Mouse (Mus musculus) testis, postnatal 10 days (tissue): ENCODE measurements around the gene Pdik1l.
"Not testable (repeated sequence)": the region's sequence is repeated elsewhere in the genome, so short reads cannot be mapped to it uniquely, and the experiment has no call there.

Experiments used
- DNase-seq: peaks from one replicate; pipeline ENCODE4 v3.0.0; 2021; ENCODE audit warnings: low spot score

Pdik1l gene

DNA sequence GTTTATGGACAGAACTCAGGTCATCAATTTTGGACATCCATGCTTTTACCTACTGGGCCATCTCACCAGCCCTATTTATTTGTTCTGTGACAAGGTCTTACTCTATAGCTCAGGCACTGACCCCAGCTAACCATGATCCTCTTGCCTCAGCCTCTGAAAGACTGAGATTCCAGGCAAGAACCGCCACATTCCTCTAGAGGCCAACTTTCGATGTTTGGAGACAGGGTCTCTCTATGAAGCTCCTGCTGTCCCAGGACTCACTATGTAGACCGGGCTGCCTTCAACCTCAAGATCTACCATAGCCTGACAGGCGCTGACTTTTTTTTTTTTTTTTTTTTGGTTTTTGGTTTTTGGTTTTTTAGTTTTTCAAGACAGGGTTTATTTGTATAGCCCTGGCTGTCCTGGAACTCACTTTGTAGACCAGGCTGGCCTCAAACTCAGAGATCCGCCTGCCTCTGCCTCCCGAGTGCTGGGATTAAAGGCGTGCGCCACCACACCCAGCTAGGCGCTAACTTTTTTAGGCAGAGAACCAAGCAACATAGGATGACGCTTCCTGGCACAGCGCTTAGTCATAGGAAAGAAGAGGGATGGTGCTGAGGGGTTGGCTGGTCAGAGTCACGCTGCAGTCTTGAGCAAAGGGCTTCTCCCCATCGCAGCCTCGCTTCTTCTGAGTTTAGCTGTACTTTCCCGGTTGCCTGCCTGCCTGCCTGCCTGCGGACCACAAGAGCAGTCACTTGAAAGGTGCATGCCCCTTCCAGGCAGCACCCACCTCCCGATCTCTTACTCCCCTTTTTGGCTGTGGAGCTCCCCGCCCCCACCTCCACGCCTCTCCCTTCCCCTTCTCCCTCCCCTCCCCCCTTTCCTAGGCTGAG lies 11.2 kb upstream of the Pdik1l start:
- DNase-seq = no peak

- peak; percentile 28 for DNase-seq
Observed at GRCm38 (mm10) chr4:134297369-134297768, 9.7 kb upstream of the Pdik1l start.

DNA sequence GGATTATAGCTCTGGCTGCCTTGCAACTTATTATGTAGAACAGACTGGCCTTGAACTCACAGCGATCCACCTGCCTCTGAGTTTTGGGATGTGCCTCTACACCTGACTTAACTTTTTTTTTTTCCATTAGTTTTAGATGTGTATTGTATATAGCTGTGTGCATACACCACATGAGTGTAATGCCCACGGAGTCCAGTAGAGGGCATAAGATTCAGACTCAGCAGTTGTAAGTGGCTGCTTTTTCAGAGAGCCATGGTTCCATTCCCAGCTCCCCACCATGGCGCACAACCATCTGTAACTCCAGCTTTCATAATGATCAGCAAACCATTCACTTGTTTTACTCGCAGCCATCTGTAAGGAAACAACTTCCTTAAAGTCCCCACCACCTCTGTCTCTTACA lies 8.8 kb upstream of the Pdik1l start:
- peak; percentile 46 for DNase-seq

GRCm38 (mm10) chr4:134296096-134296495 lies 8.4 kb upstream of the Pdik1l start:
- peak; percentile 30 for DNase-seq

DNA sequence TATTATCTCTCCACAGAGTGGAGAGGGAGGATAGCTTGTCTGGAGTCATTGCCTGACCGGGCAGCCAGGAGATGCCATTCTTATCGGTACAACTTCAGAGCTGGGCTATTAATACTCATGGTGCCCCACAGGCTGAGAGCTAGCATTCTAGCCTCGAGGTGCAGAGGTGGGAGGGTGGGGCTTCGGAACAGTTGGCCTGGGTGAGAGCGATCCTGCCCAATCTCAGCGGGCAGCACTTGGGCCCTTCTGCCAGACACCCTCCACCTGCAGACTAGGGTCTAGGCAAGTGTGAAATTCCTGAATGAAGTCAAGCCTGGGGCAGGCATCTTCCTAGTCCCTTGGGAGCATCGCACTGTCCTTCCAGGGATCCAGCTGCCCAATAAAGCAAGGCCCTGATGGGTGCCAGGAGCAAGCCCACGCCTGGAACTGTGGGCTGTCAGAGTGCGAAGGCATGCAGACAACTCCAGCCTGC lies 6.0 kb upstream of the Pdik1l start:
- DNase-seq = no peak

GRCm38 (mm10) chr4:134293061-134293691 lies 5.5 kb upstream of the Pdik1l start:
- DNase-seq = no peak

GRCm38 (mm10) chr4:134292067-134292466 lies 4.4 kb upstream of the Pdik1l start:
- DNase-seq = peak; percentile 89

GRCm38 (mm10) chr4:134288397-134289256 lies 932 bp upstream of the Pdik1l start:
- no peak for DNase-seq

GRCm38 (mm10) chr4:134287168-134287564 lies 529 bp downstream of the Pdik1l start:
- peak; percentile 99 for DNase-seq

GRCm38 (mm10) chr4:134286226-134287167 lies 1.2 kb downstream of the Pdik1l start:
- peak; percentile 68 for DNase-seq

- DNase-seq = no peak
Observed at GRCm38 (mm10) chr4:134284942-134285341, 2.8 kb downstream of the Pdik1l start.

DNA sequence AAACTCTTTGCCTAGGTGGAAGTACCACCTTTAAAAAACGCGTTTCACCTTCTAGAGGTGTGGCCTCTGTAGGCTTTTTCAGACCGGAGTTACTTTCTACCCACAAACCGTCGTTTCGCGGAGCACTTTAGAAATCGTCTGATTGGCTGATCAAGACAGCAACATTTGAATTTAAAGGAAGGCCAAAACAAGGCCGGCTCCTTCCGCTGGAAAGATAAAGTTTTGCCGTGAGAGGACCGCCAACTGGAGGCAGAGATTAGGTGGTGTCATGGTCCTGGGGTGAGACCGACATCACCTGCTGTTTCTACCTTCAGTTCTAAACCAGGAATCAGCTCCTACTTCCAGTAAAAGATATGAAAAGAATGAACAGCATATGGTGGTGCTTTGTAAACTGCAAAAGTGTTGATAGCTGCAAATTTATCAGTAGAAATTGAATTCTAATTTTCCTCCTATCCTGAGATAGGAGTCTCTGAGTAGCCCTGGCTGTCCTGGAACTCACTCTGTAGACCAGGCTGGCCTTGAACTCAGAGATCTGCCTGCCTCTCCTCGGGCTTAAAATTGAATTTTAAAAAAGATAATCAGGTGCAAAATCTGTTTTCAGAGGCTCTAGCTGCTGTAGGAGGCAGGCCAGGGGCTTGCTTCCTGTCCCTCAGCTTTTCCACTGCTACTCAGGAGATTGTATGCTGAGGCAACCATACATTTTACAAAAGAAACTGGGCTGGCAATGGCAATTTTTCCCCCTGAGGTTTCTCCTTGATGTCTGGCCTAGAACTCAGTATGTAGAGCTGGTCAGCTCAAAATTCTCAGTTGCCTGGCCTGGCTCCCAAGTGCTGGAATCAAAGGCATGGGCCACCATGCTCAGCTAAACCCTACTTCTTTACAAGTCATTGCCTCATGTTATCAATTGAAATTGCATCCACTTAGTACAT lies 14.0 kb downstream of the Pdik1l start:
- DNase-seq = no peak

- DNase-seq = no peak
Observed at GRCm38 (mm10) chr4:134272731-134273416, 14.8 kb downstream of the Pdik1l start.

- no peak for DNase-seq
Observed at GRCm38 (mm10) chr4:134271979-134272378, 15.7 kb downstream of the Pdik1l start.

DNA sequence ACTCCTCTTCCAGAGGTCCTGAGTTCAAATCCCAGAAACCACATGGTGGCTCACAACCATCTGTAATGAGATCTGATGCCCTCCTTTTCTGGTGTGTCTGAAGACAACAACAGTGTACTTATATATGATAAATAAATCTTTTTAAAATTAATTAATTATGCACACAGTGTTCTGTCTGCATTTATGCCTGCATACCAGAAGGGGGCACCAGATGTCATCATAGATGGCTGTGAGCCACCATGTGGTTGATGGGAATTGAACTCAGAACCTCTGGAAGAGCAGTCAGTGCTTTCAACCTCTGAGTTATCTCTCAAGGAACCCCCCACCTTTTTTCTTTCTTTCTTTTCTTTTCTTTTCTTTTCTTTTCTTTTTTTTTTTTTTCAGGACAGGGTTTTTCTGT lies 18.1 kb downstream of the Pdik1l start:
- not testable (repeated sequence) for DNase-seq

GRCm38 (mm10) chr4:134268102-134268655 lies 19.5 kb downstream of the Pdik1l start:
- no peak for DNase-seq

DNA sequence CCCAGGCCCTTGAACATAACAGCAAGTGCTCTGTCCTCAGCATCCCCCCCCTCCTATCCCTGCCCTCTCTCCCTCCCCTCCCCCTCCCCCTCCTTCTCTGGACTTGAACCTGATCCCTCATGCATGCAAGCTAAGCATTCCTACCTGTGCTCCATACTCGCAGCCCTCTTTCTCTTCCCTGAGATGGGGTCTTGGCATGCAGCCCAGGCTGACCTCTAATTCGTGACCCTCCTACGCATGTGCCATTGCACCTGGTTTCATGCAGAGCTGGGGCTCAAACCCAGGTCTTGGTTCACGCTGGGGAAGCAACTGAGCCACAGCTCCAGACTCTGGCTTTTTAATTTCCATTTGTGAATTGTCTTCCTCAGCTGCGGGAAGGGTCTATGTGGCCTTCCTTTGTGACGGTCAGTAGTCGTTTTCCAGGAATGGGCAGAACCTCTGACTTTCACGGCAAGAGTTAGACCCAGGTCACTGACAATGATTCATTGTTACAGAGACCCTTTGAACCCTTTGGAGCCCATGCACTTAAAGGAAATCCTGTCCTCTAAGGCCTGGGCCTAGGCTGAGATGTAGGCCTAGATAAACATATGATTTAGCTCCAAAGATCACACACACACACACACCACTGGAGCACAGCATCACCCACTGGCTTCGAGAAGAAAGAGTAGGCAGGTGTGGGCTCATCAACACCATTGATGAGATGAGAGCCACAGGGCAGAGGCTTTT lies 21.7 kb downstream of the Pdik1l start:
- peak; percentile 55 for DNase-seq

DNA sequence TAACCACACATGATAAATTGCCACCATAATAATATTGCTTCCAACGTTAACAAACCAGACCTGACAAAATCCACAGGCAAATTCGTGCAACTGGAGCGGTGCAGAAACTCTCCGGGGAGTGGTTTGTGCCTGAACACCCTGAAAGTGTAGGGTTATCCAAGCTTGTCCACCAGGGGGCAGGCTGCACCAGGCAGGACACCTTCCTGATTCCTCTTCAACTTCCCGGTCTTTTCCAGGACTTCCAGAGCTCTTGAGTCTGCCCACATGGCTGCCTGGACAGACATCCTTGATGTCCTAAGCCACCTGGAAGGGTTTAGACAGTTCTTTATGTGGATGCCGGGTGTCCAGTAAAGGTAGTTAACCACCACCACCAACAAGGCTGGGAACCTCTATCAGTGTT lies 24.5 kb downstream of the Pdik1l start:
- DNase-seq = peak; percentile 90
